Mouse (Mus musculus) A20 (cell line): ENCODE measurements around the gene Ccdc171.
A peak's percentile ranks its signal among the peaks of the same experiment; 100 is the strongest.
"Not testable (repeated sequence)": the region's sequence is repeated elsewhere in the genome, so short reads cannot be mapped to it uniquely, and the experiment has no call there.

Source experiments
- DNase-seq: peaks from one replicate; pipeline ENCODE4 v3.0.0-alpha.2; 2011; ENCODE audit warnings: low read depth, low spot score

Ccdc171 gene

GRCm38 (mm10) chr4:83656571-83656970 lies 131.2 kb downstream of the Ccdc171 start:
- no peak for DNase-seq

GRCm38 (mm10) chr4:83657021-83657420 lies 131.7 kb downstream of the Ccdc171 start:
- no peak for DNase-seq

GRCm38 (mm10) chr4:83658415-83658814 lies 133.1 kb downstream of the Ccdc171 start:
- DNase-seq = no peak

- no peak for DNase-seq
These were observed 134.1 kb downstream of the Ccdc171 start for GRCm38 (mm10) chr4:83659411-83659810.

GRCm38 (mm10) chr4:83661519-83662271 lies 136.3 kb downstream of the Ccdc171 start:
- no peak for DNase-seq

- no peak for DNase-seq
These were observed 137.0 kb downstream of the Ccdc171 start for GRCm38 (mm10) chr4:83662301-83662700.

GRCm38 (mm10) chr4:83669552-83669951 lies 144.2 kb downstream of the Ccdc171 start:
- DNase-seq = no peak

GRCm38 (mm10) chr4:83675308-83675707 lies 150.0 kb downstream of the Ccdc171 start:
- DNase-seq = not testable (repeated sequence)

- no peak for DNase-seq
These were observed 151.1 kb downstream of the Ccdc171 start for GRCm38 (mm10) chr4:83676444-83676843.

- DNase-seq = no peak
These were observed 155.7 kb downstream of the Ccdc171 start for GRCm38 (mm10) chr4:83681081-83681480.

- no peak for DNase-seq
These were observed 157.5 kb downstream of the Ccdc171 start for GRCm38 (mm10) chr4:83682866-83683265.

GRCm38 (mm10) chr4:83700190-83700589 lies 174.8 kb downstream of the Ccdc171 start:
- no peak for DNase-seq

- DNase-seq = no peak
These were observed 191.7 kb downstream of the Ccdc171 start for GRCm38 (mm10) chr4:83716996-83717395.

- no peak for DNase-seq
These were observed 194.5 kb downstream of the Ccdc171 start for GRCm38 (mm10) chr4:83719816-83720215.

GRCm38 (mm10) chr4:83725136-83725535 lies 199.8 kb downstream of the Ccdc171 start:
- peak; percentile 57 for DNase-seq

GRCm38 (mm10) chr4:83739137-83739890 lies 214.0 kb downstream of the Ccdc171 start:
- DNase-seq = no peak

- DNase-seq = no peak
These were observed 214.5 kb downstream of the Ccdc171 start for GRCm38 (mm10) chr4:83739891-83740277.

- DNase-seq = no peak
These were observed 217.6 kb downstream of the Ccdc171 start for GRCm38 (mm10) chr4:83742806-83743460.

GRCm38 (mm10) chr4:83775136-83775535 lies 249.8 kb downstream of the Ccdc171 start:
- no peak for DNase-seq

- no peak for DNase-seq
These were observed 254.7 kb downstream of the Ccdc171 start for GRCm38 (mm10) chr4:83780044-83780443.

- DNase-seq = peak; percentile 7
These were observed 259.8 kb downstream of the Ccdc171 start for GRCm38 (mm10) chr4:83785115-83785514.

- DNase-seq = no peak
These were observed 266.5 kb downstream of the Ccdc171 start for GRCm38 (mm10) chr4:83791811-83792210.
